Mouse (Mus musculus): ENCODE measurements around the gene Narfl. TPM values are rescaled to one million over a fixed set of nuclear protein-coding genes. Genes with fewer than 3 reads are reported as not detected.
A peak's percentile ranks its signal among the peaks of the same experiment; 100 is the strongest.

The Narfl gene
- total and polyA plus RNA-seq, 3 experiments = 30.6 to 34.3 TPM; not detected in 1

- TF ChIP-seq USF2 (IDR thresholded peaks at IDR 0.05; ENCODE audit: borderline replicate concordance in 1 of 2, insufficient read depth in 1 of 2, low read depth in 1 of 2, low read length in 2 of 2) (no peak), SIN3A (IDR thresholded peaks at IDR 0.05; ENCODE audit: low read length) (peak; percentile 99), ZMIZ1 (IDR thresholded peaks at IDR 0.05; ENCODE audit: low read depth, low read length) (no peak), ETS1 (IDR thresholded peaks at IDR 0.05; ENCODE audit: low read depth, low read length) (no peak)
Measured at GRCm38 (mm10) chr17:25773549-25774120, at the start of gene Narfl (continued).

- H3K4me1 ChIP-seq (ENCODE audit: control insufficient read depth in 1 of 2, insufficient read depth in 2 of 2, low read length in 2 of 2) = peaks cover 0 to 16% of the 10 kb centered on the region in 2 experiments; a peak in 2 of 4 replicates
- no peak overlapping the region for H3K27ac ChIP-seq (ENCODE audit: control insufficient read depth, low read depth, low read length)
- no peak overlapping the region for H3K9ac ChIP-seq (ENCODE audit: control insufficient read depth, low read depth, low read length, poor library complexity, severe bottlenecking)
- peaks cover 8% of the 10 kb centered on the region for H3K79me2 ChIP-seq (ENCODE audit: control insufficient read depth, insufficient read depth, low read length, poor library complexity)
- no peaks in the 10 kb centered on the region for H3K27me3 ChIP-seq (ENCODE audit: control insufficient read depth in 1 of 2, insufficient read depth in 2 of 2, low read length in 2 of 2)
- DNase-seq (ENCODE audit: low read depth, low spot score) = peak; percentile 54
- H3K36me3 ChIP-seq (ENCODE audit: control insufficient read depth in 1 of 2, insufficient read depth in 2 of 2, low read length in 2 of 2) = no peaks in the 10 kb centered on the region
- TF ChIP-seq POLR2A (IDR thresholded peaks at IDR 0.05; ENCODE audit: control insufficient read depth in 1 of 2, insufficient read depth in 1 of 2, low read depth in 1 of 2, low read length in 2 of 2, poor library complexity in 1 of 2) (no peak), CTCF (IDR thresholded peaks at IDR 0.05 in 2 of 3, conservative IDR thresholded peaks at IDR 0.05 in 1 of 3; ENCODE audit: control insufficient read depth in 1 of 3, insufficient read depth in 1 of 3, low read depth in 2 of 3, low read length in 3 of 3, poor library complexity in 1 of 3, severe bottlenecking in 1 of 3) (peak; percentile 45 to 60 (median 55))
- no peak overlapping the region for H3K4me3 ChIP-seq (ENCODE audit: control insufficient read depth in 1 of 2, insufficient read depth in 1 of 2, low read depth in 2 of 2, low read length in 2 of 2)
- no peaks in the 10 kb centered on the region for H3K9me3 ChIP-seq (replicated peaks; ENCODE audit: insufficient read depth, low read length)
Measured at GRCm38 (mm10) chr17:25723919-25724318, 49.7 kb upstream of the Narfl start.

DNA sequence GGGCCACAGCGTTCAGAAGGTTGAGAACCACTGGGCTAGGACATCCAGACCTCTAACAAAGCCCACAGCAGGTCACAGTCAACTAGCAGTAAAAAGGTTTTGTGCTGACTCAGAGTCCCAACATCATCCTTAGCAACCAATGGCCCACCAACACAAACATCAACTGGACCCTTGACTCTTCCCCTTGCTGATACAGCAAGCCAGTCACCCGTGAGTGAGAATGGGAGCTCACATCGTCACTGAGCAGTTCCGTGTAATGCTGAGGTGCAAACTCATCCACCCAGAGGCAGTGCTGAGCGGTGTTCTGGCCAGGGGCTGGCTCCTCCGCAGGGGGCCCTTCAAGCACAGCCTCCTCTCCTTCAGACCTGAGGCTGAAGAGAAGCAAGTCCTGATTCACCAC lies 48.3 kb upstream of the Narfl start:
- Histone ChIP-seq H3K79me2 (ENCODE audit: control insufficient read depth, insufficient read depth, low read length, poor library complexity) (peaks cover 8% of the 10 kb centered on the region), H3K36me3 (ENCODE audit: control insufficient read depth in 1 of 2, insufficient read depth in 2 of 2, low read length in 2 of 2) (no peaks in the 10 kb centered on the region), H3K4me3 (ENCODE audit: control insufficient read depth in 1 of 2, insufficient read depth in 1 of 2, low read depth in 2 of 2, low read length in 2 of 2) (no peak overlapping the region), H3K4me1 (ENCODE audit: control insufficient read depth in 1 of 2, insufficient read depth in 2 of 2, low read length in 2 of 2) (peaks cover 0 to 16% of the 10 kb centered on the region in 2 experiments; a peak in 2 of 4 replicates), H3K9ac (ENCODE audit: control insufficient read depth, low read depth, low read length, poor library complexity, severe bottlenecking) (no peak overlapping the region), H3K27ac (ENCODE audit: control insufficient read depth, low read depth, low read length) (no peak overlapping the region), H3K27me3 (ENCODE audit: control insufficient read depth in 1 of 2, insufficient read depth in 2 of 2, low read length in 2 of 2) (no peaks in the 10 kb centered on the region), H3K9me3 (replicated peaks; ENCODE audit: insufficient read depth, low read length) (no peaks in the 10 kb centered on the region)
- TF ChIP-seq TBP (IDR thresholded peaks at IDR 0.05; ENCODE audit: low read depth, low read length) = no peak
- no peak for TF ChIP-seq E2F4 (IDR thresholded peaks at IDR 0.05; ENCODE audit: borderline replicate concordance, low read depth, low read length)
- no peak for TF ChIP-seq CTCF (IDR thresholded peaks at IDR 0.05 in 2 of 3, conservative IDR thresholded peaks at IDR 0.05 in 1 of 3; ENCODE audit: control insufficient read depth in 1 of 3, insufficient read depth in 1 of 3, low read depth in 2 of 3, low read length in 3 of 3, poor library complexity in 1 of 3, severe bottlenecking in 1 of 3)
- TF ChIP-seq MAX (IDR thresholded peaks at IDR 0.05; ENCODE audit: low read length) = no peak
- no peak for TF ChIP-seq JUND (IDR thresholded peaks at IDR 0.05; ENCODE audit: low read depth, low read length)
- TF ChIP-seq RAD21 (IDR thresholded peaks at IDR 0.05; ENCODE audit: low read depth, low read length) = no peak
- TF ChIP-seq KAT2A (conservative IDR thresholded peaks at IDR 0.05; ENCODE audit: low read depth, low read length) = no peak
- TF ChIP-seq SMC3 (IDR thresholded peaks at IDR 0.05; ENCODE audit: low read depth, low read length) = no peak
- no peak for TF ChIP-seq ETS1 (IDR thresholded peaks at IDR 0.05; ENCODE audit: low read depth, low read length)
- no peak for TF ChIP-seq USF1 (IDR thresholded peaks at IDR 0.05; ENCODE audit: low read depth, low read length)
- TF ChIP-seq RCOR1 (IDR thresholded peaks at IDR 0.05; ENCODE audit: low read depth, low read length) = no peak
- no peak for TF ChIP-seq USF2 (IDR thresholded peaks at IDR 0.05; ENCODE audit: borderline replicate concordance in 1 of 2, insufficient read depth in 1 of 2, low read depth in 1 of 2, low read length in 2 of 2)
- TF ChIP-seq POLR2A (IDR thresholded peaks at IDR 0.05; ENCODE audit: control insufficient read depth in 1 of 2, insufficient read depth in 1 of 2, low read depth in 1 of 2, low read length in 2 of 2, poor library complexity in 1 of 2) = no peak
- TF ChIP-seq HCFC1 (IDR thresholded peaks at IDR 0.05; ENCODE audit: low read depth, low read length) = no peak
- TF ChIP-seq ZMIZ1 (IDR thresholded peaks at IDR 0.05; ENCODE audit: low read depth, low read length) = no peak
- TF ChIP-seq POLR2AphosphoS5 (IDR thresholded peaks at IDR 0.05; ENCODE audit: borderline replicate concordance, low read depth, low read length) = no peak
- no peak for DNase-seq (ENCODE audit: low read depth, low spot score)
